Mouse (Mus musculus) limb, embryonic 10.5 days (tissue): Measurements from ENCODE around the gene Mark3. TPM values are rescaled to one million over a fixed set of nuclear protein-coding genes. Genes with fewer than 3 reads are reported as not detected.
A peak's percentile ranks its signal among the peaks of the same experiment; 100 is the strongest.

Experiments used
- DNase-seq: peaks from one replicate; pipeline ENCODE4 v3.0.0-alpha.2; 2017; ENCODE audit warnings: low spot score
- H3K27ac ChIP-seq: fragments of 300-500 bp; sonication (generic); 2 replicates; pipeline ENCODE4 v1.5.1; 2016; ENCODE audit warnings: mild to moderate bottlenecking
- H3K27me3 ChIP-seq: fragments of 300-500 bp; sonication (generic); 2 replicates; pipeline ENCODE4 v1.6.1; 2016; ENCODE audit warnings: low read depth, mild to moderate bottlenecking; ENCODE audit not compliant: poor library complexity, severe bottlenecking
- H3K36me3 ChIP-seq: fragments of 300-500 bp; sonication (generic); 2 replicates; pipeline ENCODE4 v1.6.1; 2016; ENCODE audit warnings: mild to moderate bottlenecking, moderate library complexity
- H3K4me1 ChIP-seq: fragments of 300-500 bp; sonication (generic); 2 replicates; pipeline ENCODE4 v1.6.1; 2016
- H3K4me3 ChIP-seq: fragments of 300-500 bp; sonication (generic); 2 replicates; pipeline ENCODE4 v1.5.1; 2016; ENCODE audit warnings: mild to moderate bottlenecking, moderate library complexity
- H3K9me3 ChIP-seq: fragments of 300-500 bp; sonication (generic); replicated peaks from 2 replicates; pipeline ENCODE4 v1.6.1; 2016; ENCODE audit warnings: mild to moderate bottlenecking
- WGBS: fragments of 180-500 bp; shearing (Covaris S2); methylation state at CpG from one replicate; pipeline ENCODE4 v1.1.7; 2016; 5-methylcytosine and 5-hydroxymethylcytosine counted together
- polyA plus RNA-seq: library from polyadenylated mRNA; unstranded; fragments of >200 nt; fragmentation: Nextera tagmentation; extraction: Ambion mirVana; gene quantifications from 2 replicates; pipeline ENCODE4 v1.2.1, GENCODE M21; 2016

The Mark3 gene
- polyA plus RNA-seq, 1 experiment from 2014 or later = 50.6 TPM

DNA sequence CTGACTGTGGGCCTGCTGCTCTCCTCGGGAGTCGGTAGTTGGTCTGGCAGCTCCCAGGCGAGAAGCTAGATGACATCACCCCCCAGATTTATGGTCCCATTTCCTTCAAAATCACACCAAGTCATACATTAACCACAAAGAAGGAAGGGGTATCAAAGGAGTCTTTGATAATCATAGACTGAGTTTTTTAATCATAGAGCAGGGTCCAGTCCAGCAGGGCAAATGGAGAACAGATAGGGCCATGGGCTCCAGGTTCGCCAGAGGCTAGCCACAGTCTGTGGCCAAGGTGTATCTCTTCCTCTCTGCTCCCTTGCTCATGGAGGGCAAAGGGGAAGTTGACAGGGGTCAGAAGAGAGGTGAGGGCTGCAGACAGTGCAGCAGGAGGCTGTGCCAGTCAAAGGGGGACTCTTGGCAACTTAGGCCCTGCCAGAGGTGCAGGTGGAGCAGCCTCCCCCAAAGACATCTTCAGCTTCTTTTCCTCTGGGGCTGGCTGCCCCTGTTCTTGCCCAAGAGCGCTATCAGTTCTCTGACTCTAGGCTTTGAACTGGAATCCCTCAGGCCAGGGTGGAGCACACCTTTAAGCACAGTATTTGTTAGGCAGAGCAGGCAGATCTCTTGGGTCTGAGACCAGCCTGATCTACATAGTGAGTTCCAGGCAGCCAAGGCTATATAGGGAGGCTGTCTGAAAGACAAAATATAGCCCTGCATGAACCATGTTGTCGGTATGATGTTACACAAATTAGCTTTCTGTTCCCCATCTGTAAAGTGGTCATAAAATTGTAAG, 101.7 kb downstream of the Mark3 start:
- DNase-seq = no peak
- peaks cover 10% of the 10 kb centered on the region for H3K36me3 ChIP-seq
- H3K9me3 ChIP-seq = no peaks in the 10 kb centered on the region
- H3K4me1 ChIP-seq = peaks cover 43% of the 10 kb centered on the region
- no peak overlapping the region for H3K27ac ChIP-seq
- H3K4me3 ChIP-seq = no peak overlapping the region
- H3K27me3 ChIP-seq = peaks cover 51% of the 10 kb centered on the region
- WGBS = 78% methylated on average over 6 of the region's 6 CpGs

DNA sequence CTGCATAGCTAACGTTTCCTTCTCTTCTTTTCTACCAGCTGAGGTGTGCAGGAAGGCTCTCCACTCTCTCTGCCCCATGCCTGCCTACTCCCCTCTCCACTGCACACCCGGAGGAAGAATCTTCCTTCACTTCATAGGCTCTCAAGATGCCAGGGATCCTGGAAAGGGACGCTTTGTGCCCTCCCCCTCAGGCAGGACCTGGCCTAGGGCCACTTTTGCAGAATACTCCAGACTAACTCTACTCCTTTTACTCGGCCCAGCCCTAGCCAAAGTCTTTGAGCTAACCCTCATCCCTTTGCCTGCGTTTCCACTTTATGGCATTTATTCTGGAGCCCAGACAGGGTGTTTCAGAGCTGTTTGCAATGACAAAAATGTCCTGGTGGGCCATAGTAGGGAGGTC, 103.1 kb downstream of the Mark3 start:
- Histone ChIP-seq H3K4me3 (peak overlapping the region; percentile 90), H3K27ac (peak overlapping the region; percentile 90), H3K4me1 (peaks cover 29% of the 10 kb centered on the region), H3K9me3 (no peaks in the 10 kb centered on the region), H3K27me3 (peaks cover 37% of the 10 kb centered on the region), H3K36me3 (peaks cover 25% of the 10 kb centered on the region)
- 22% methylated on average over 5 of the region's 5 CpGs for WGBS
- no peak for DNase-seq

DNA sequence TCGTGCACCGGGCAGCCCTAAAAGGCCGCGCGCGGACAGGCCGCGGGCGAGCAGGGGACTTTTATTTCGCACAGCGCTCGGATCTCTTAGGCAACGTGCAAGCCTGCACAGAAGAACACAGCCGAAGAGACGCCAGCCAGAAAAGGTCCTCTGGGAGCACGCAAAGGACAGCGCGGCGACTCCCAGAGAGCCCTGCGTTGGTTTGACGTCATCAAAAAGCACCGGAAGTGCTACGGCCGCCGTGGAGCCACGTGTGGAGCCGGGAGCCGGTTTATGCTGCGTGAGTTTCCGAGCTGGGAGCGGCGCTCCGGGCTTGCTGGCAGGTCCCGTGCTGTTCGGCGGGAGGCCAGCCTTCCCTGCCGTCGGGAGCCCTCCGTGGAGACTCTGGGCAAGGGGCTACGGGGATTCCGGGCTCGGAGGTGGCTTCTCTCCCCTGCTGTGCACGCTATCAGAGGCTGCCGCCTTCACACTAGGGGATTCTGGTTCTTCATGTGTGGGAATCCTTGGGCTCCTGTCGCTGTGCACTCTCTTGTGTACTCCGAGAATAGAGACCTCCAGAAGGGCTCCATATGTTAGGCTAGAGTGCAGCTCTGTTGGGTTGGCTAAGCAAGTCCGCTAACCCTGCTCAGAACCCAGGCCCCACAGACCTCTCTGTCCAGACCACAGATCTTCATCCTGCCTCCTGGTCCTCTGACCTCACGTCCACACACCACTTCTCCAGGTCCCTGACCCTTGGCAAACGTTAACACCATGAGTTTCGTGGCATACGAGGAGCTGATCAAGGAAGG, 103.8 kb downstream of the Mark3 start, which contains the start of gene Trmt61a:
Trmt61a (plus strand) TSS at position 224 of the 788 bp plus-strand sequence.
- H3K36me3 ChIP-seq = peaks cover 31% of the 10 kb centered on the region
- peak within 1 kb of the TSS; percentile 90 for H3K4me3 ChIP-seq
- no peaks in the 10 kb centered on the region for H3K9me3 ChIP-seq
- H3K4me1 ChIP-seq = peaks cover 23% of the 10 kb centered on the region
- peak; percentile 97 for DNase-seq
- under 1% methylated on average over 51 of the region's 51 CpGs for WGBS
- peak within 1 kb of the TSS; percentile 90 for H3K27ac ChIP-seq
- peaks cover 30% of the 10 kb centered on the region for H3K27me3 ChIP-seq

DNA sequence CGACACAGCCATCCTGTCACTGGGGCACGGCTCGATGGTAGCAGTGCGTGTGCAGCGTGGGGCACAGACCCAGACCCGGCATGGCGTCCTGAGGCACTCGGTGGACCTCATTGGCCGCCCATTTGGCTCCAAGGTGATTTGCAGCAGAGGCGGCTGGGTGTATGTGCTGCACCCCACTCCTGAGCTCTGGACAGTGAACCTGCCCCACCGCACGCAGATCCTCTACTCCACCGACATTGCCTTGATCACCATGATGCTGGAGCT, 104.3 kb downstream of the Mark3 start:
- H3K27ac ChIP-seq = peak overlapping the region; percentile 90
- H3K27me3 ChIP-seq = peaks cover 25% of the 10 kb centered on the region
- peaks cover 36% of the 10 kb centered on the region for H3K36me3 ChIP-seq
- peak overlapping the region; percentile 90 for H3K4me3 ChIP-seq
- no peaks in the 10 kb centered on the region for H3K9me3 ChIP-seq
- peaks cover 22% of the 10 kb centered on the region for H3K4me1 ChIP-seq
- DNase-seq = no peak
- WGBS = 6% methylated on average over 13 of the region's 13 CpGs

DNA sequence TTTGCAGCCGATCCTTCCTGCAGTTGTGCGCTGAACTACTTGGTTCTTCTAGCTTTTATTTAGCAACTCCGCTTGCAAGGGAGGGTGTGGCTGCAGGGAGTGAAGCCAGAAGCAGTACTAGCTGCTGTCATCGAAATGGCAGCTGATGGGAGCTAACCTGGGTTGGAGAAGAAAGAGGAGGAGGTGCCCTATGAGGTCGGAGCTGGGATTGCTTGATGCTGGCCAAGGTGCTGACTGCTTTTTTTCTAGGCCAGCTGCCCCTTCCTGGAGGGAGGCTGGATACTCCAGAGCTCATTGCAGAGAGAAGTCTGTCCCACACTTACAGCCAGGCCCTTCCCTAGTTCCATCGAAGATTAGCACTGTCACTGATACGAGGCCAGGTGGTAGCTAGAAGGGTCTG, 104.7 kb downstream of the Mark3 start:
- H3K27ac ChIP-seq = no peak overlapping the region
- peaks cover 22% of the 10 kb centered on the region for H3K4me1 ChIP-seq
- WGBS = 60% methylated on average over 7 of the region's 7 CpGs
- peaks cover 40% of the 10 kb centered on the region for H3K36me3 ChIP-seq
- DNase-seq = no peak
- no peaks in the 10 kb centered on the region for H3K9me3 ChIP-seq
- peaks cover 21% of the 10 kb centered on the region for H3K27me3 ChIP-seq
- peak overlapping the region; percentile 90 for H3K4me3 ChIP-seq

GRCm38 (mm10) chr12:111680661-111681060, 106.3 kb downstream of the Mark3 start:
- 96% methylated on average over 13 of the region's 13 CpGs for WGBS
- Histone ChIP-seq H3K4me3 (no peak overlapping the region), H3K9me3 (no peaks in the 10 kb centered on the region), H3K27me3 (peaks cover 6% of the 10 kb centered on the region; the same call in 1 of the 2 replicates), H3K4me1 (peaks cover 25% of the 10 kb centered on the region), H3K36me3 (peaks cover 42% of the 10 kb centered on the region), H3K27ac (no peak overlapping the region)
- no peak for DNase-seq

DNA sequence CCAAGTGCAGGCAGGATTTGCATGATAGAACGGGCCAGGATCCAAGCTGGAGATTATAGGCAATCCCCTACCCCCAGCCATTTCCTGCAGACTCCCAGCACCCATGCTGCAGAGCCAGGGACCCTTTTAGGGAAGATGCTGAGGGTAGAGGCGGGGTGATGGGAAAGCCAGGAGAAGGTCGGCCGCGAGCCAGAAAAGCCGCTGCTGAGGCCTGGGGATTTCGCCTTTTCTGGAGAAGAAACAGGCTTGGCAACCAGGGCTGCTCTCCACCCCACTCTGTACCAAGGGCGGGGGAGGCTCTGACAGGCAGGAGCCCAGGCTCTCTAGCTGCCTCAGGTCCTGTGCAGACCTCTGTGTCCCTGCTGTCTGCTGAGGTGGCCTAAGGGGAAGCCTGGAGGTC, 107.0 kb downstream of the Mark3 start:
- WGBS = 83% methylated on average over 8 of the region's 8 CpGs
- Histone ChIP-seq H3K36me3 (peaks cover 42% of the 10 kb centered on the region), H3K9me3 (no peaks in the 10 kb centered on the region), H3K4me3 (no peak overlapping the region), H3K27ac (no peak overlapping the region), H3K4me1 (peaks cover 25% of the 10 kb centered on the region), H3K27me3 (no peaks in the 10 kb centered on the region; the same call in 1 of the 2 replicates)
- no peak for DNase-seq

DNA sequence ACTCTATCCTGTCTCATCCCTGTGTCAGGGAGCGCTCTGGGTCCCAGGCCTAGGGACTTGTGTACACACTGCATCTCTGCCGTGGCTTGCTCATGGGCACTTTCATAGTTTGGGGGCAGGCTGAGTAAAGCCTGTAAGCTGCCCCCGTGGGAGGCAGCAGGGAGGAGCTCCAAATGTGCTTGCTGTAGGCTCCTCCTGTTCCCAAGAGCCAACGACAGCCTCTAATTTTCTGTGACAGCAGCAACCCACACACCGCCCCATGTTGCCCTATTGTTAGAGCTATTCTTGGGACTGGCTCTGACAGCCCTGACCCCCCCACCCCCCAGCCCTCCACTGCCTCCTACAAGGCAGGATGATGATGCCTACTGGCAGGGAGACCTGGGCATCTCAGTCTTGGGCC, 107.7 kb downstream of the Mark3 start:
- WGBS = 90% methylated on average over 5 of the region's 5 CpGs
- peaks cover 25% of the 10 kb centered on the region for H3K4me1 ChIP-seq
- no peaks in the 10 kb centered on the region for H3K9me3 ChIP-seq
- no peaks in the 10 kb centered on the region for H3K27me3 ChIP-seq
- no peak overlapping the region for H3K27ac ChIP-seq
- peaks cover 42% of the 10 kb centered on the region for H3K36me3 ChIP-seq
- DNase-seq = no peak
- H3K4me3 ChIP-seq = no peak overlapping the region

DNA sequence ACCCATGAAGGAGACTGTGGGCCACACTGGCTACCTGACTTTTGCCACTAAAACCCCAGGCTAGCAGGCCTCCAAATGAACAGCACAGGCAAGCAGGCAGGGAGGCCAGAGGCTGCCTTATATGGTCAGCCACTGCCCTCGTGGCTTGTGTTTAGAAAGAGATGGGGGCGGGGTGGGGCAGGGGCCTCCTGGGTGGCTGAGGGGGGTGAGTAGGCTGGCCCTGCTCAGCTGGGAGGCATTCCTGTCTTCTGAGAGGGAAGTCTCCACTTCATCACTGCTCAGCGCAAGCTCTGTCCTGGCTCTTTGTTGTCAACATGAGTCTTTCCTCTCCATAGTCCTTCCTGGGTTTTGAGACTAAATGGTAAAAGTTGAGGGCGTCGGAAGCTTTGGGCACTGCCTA, 108.5 kb downstream of the Mark3 start:
- Histone ChIP-seq H3K27ac (no peak overlapping the region), H3K9me3 (no peaks in the 10 kb centered on the region), H3K4me3 (no peak overlapping the region), H3K4me1 (peaks cover 18% of the 10 kb centered on the region), H3K36me3 (peaks cover 42% of the 10 kb centered on the region), H3K27me3 (no peaks in the 10 kb centered on the region)
- DNase-seq = no peak
- 68% methylated on average over 5 of the region's 5 CpGs for WGBS

- no peak overlapping the region for H3K27ac ChIP-seq
- H3K36me3 ChIP-seq = peaks cover 28% of the 10 kb centered on the region
- no peaks in the 10 kb centered on the region for H3K9me3 ChIP-seq
- no peak overlapping the region for H3K4me3 ChIP-seq
- peaks cover 15% of the 10 kb centered on the region for H3K4me1 ChIP-seq
- WGBS = 87% methylated on average over 4 of the region's 4 CpGs
- no peaks in the 10 kb centered on the region for H3K27me3 ChIP-seq
- no peak for DNase-seq
Observed at GRCm38 (mm10) chr12:111686390-111686789, 112.1 kb downstream of the Mark3 start.

- Histone ChIP-seq H3K4me1 (peaks cover 26% of the 10 kb centered on the region), H3K27ac (no peak overlapping the region), H3K27me3 (no peaks in the 10 kb centered on the region), H3K9me3 (no peaks in the 10 kb centered on the region), H3K4me3 (no peak overlapping the region), H3K36me3 (peaks cover 16% of the 10 kb centered on the region)
- no peak for DNase-seq
- 57% methylated on average over 14 of the region's 14 CpGs for WGBS
Observed at GRCm38 (mm10) chr12:111687350-111688068, 113.2 kb downstream of the Mark3 start.

GRCm38 (mm10) chr12:111688069-111688428, 113.7 kb downstream of the Mark3 start:
- H3K36me3 ChIP-seq = peaks cover 11% of the 10 kb centered on the region
- H3K27ac ChIP-seq = no peak overlapping the region
- no peak overlapping the region for H3K4me3 ChIP-seq
- H3K9me3 ChIP-seq = no peaks in the 10 kb centered on the region
- H3K4me1 ChIP-seq = peaks cover 31% of the 10 kb centered on the region
- no peak for DNase-seq
- no peaks in the 10 kb centered on the region for H3K27me3 ChIP-seq
- WGBS = 54% methylated on average over 2 of the region's 2 CpGs

DNA sequence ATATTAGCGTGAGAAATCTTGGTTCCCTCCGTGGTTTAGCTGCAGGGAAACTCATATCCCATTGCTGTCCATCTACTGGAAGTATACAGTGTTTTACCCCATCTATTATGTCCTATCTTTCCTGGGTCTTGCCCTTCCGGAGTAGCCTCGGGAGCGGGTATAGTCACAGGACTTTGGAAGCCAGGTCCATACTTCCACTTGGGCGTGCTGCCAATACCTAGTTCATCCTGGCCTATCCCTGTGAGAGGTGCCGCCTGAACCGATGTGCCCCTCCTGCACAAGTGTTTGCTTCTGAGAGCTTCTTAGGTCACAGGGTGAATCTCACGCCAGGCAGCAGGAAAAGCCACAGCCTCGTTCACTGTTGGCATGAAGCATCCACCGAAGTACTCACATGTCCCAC, 115.1 kb downstream of the Mark3 start:
- Histone ChIP-seq H3K27ac (no peak overlapping the region), H3K4me3 (no peak overlapping the region), H3K36me3 (no peaks in the 10 kb centered on the region), H3K27me3 (no peaks in the 10 kb centered on the region), H3K4me1 (peaks cover 45% of the 10 kb centered on the region), H3K9me3 (no peaks in the 10 kb centered on the region)
- DNase-seq = no peak
- WGBS = 90% methylated on average over 11 of the region's 11 CpGs
